Mouse (Mus musculus): ENCODE measurements around the gene Ccdc188. TPM values are rescaled to one million over a fixed set of nuclear protein-coding genes. Genes with fewer than 3 reads are reported as not detected.

Ccdc188 gene
- polyA plus RNA-seq, 1 experiment from 2014 or later: not detected

DNA sequence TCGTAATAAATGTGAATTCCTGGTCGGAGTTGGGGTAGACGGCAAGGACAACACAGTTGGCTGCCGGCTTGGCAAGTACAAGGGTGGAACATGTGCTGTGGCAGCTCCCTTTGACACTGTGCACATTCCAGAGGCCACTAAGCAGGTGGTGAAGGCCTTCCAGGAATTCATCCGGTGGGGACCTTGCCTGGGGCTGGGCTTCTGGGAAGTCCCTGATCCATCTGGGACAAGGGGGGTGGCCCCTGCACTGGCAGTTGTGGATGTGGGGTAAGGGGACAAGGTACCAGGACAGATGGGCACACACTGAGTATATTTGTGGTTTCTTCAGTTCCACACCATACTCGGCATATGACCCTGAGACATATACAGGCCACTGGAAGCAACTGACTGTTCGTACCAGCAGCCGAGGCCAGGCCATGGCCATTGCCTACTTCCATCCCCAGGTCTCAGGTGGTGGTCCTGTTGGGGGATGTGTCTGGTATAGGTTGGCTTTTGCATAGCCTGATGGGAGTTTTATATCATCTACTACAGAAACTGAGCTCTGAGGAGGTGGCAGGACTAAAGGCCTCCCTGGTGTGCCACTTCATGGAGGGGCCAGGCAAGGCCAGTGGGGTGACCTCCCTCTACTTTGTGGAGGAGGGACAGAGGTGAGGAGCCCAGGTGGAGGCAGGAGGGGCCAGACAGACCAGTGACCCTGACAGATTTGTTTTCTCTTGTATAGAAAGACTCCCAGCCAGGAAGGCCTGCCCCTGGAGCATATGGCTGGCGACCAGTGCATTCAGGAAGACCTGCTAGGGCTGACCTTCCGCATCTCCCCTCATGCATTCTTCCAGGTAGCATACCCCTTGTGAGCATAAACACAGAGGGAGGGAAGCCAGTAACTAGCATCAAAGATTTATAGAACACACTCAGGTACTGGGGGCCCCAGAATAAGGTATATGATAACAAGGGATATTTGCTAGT is 33.4 kb downstream of the Ccdc188 start:
- no peak overlapping the region for H3K27ac ChIP-seq (ENCODE audit: low read length)
- peaks cover 32% of the 10 kb centered on the region for H3K4me1 ChIP-seq (ENCODE audit: control insufficient read depth, low read depth, low read length)
- no peak overlapping the region for H3K4me3 ChIP-seq (ENCODE audit: low read depth, low read length)
- ATAC-seq (ENCODE audit: low read depth): no peak
- peaks cover 45% of the 10 kb centered on the region for H3K36me3 ChIP-seq (ENCODE audit: control insufficient read depth, insufficient read depth)
- peak overlapping the region; percentile 90 for H3K9ac ChIP-seq (ENCODE audit: low read depth, low read length)
- peak overlapping the region; percentile 97 for H3K4me2 ChIP-seq (ENCODE audit: low read depth, low read length)
- WGBS (ENCODE audit: insufficient replicate concordance): 72% methylated on average over 10 of the region's 10 CpGs
- H3K27me3 ChIP-seq (ENCODE audit: control insufficient read depth, insufficient read depth, low read depth, low read length): no peaks in the 10 kb centered on the region
- no peaks in the 10 kb centered on the region for H3K9me3 ChIP-seq (replicated peaks; ENCODE audit: control insufficient read depth, low read length)

DNA sequence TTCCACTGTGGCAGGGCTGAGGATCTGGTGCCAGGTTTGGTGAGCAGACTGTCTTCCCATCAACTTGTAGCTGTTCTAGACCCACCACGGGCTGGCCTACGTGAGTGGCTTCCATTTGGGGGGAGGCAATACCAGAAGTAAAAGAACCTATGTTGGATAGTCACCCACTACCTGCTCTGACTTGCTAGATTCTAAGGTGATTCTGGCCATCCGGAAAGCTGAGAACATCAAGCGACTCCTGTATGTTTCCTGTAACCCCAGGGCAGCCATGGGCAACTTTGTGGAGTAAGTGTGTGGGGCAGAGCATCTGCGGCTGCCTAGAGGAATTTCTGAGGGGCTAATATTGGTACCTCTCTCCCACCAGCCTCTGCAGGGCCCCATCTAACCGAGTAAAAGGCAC is 35.1 kb downstream of the Ccdc188 start:
- Histone ChIP-seq H3K4me1 (ENCODE audit: control insufficient read depth, low read depth, low read length) (peaks cover 24% of the 10 kb centered on the region), H3K36me3 (ENCODE audit: control insufficient read depth, insufficient read depth) (peaks cover 61% of the 10 kb centered on the region), H3K4me3 (ENCODE audit: low read depth, low read length) (no peak overlapping the region), H3K27me3 (ENCODE audit: control insufficient read depth, insufficient read depth, low read depth, low read length) (no peaks in the 10 kb centered on the region), H3K27ac (ENCODE audit: low read length) (no peak overlapping the region), H3K4me2 (ENCODE audit: low read depth, low read length) (no peak overlapping the region), H3K9me3 (replicated peaks; ENCODE audit: control insufficient read depth, low read length) (no peaks in the 10 kb centered on the region), H3K9ac (ENCODE audit: low read depth, low read length) (no peak overlapping the region)
- no peak for ATAC-seq (ENCODE audit: low read depth)
- WGBS (ENCODE audit: insufficient replicate concordance): 77% methylated on average over 6 of the region's 6 CpGs

DNA sequence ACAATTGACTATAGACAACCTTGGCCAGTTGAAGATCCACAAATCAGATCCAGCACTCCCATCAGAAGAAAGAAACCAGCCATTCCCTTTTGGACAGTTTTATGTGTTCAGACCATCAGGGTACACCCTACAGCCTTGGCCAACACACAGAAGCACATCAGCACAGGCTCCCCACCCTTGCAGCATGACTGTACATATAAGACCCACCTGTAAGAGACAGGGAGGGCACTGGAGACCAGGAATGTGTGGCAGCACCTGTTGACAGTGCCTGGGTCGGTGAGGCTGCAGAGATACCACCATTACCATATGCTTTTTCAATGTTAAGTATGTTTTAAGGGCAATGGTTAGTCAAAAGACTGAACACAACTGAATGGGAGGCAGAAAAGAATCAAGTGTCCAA is 36.2 kb downstream of the Ccdc188 start:
- Histone ChIP-seq H3K27me3 (ENCODE audit: control insufficient read depth, insufficient read depth, low read depth, low read length) (no peaks in the 10 kb centered on the region), H3K9me3 (replicated peaks; ENCODE audit: control insufficient read depth, low read length) (no peaks in the 10 kb centered on the region), H3K4me2 (ENCODE audit: low read depth, low read length) (no peak overlapping the region), H3K36me3 (ENCODE audit: control insufficient read depth, insufficient read depth) (peaks cover 70% of the 10 kb centered on the region), H3K4me1 (ENCODE audit: control insufficient read depth, low read depth, low read length) (peaks cover 24% of the 10 kb centered on the region), H3K4me3 (ENCODE audit: low read depth, low read length) (no peak overlapping the region), H3K27ac (ENCODE audit: low read length) (no peak overlapping the region), H3K9ac (ENCODE audit: low read depth, low read length) (no peak overlapping the region)
- no peak for ATAC-seq (ENCODE audit: low read depth)
- 74% methylated on average over 1 of the region's 1 CpGs for WGBS (ENCODE audit: insufficient replicate concordance)

DNA sequence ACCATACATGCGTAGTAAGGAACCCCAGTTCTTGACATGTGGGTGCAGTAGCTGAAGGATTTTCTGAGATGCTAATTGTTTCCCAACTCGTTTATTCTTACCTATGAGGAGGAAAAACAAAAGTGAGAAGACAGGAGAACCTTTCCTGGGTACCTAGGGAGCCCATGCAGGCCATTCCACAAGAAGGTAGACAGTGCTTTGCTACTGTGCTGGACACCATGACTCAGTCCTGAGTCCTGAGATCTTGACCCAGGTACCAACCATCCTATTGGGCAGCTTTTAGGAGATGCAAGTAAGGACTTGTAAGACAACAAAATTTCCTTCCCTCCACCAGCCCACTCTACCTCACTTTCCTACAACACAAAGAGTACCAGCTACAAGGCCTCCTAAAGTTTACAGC is 40.5 kb downstream of the Ccdc188 start, which contains the start of gene Gm49776:
TSS of gene Gm49776 (minus strand) at position 101 of the 400 bp plus-strand sequence.
- Histone ChIP-seq H3K4me1 (ENCODE audit: control insufficient read depth, low read depth, low read length) (no peaks in the 10 kb centered on the region), H3K27ac (ENCODE audit: low read length) (no peak within 1 kb of the TSS), H3K4me2 (ENCODE audit: low read depth, low read length) (no peak within 1 kb of the TSS), H3K9me3 (replicated peaks; ENCODE audit: control insufficient read depth, low read length) (no peaks in the 10 kb centered on the region), H3K4me3 (ENCODE audit: low read depth, low read length) (no peak within 1 kb of the TSS), H3K36me3 (ENCODE audit: control insufficient read depth, insufficient read depth) (peaks cover 81% of the 10 kb centered on the region), H3K27me3 (ENCODE audit: control insufficient read depth, insufficient read depth, low read depth, low read length) (no peaks in the 10 kb centered on the region), H3K9ac (ENCODE audit: low read depth, low read length) (no peak within 1 kb of the TSS)
- ATAC-seq (ENCODE audit: low read depth): no peak
- 81% methylated on average over 2 of the region's 2 CpGs for WGBS (ENCODE audit: insufficient replicate concordance)

DNA sequence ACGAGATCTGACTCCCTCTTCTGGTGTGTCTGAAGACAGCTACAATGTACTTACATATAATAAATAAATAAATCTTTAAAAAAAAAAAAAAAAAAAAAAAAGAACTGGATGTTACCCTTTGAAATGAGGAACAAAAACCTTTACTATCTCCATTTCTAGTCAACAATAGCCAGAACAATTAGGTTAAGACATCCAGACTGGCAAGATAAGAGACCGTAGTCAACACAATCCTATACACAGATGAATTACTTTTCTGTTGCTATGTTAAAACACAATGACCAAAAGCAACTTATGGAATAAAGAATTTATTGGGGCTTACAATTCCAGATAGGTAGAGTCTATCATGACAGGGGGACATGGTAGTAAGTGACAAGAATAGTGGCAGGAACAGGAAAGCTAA is 47.3 kb downstream of the Ccdc188 start:
- no peak overlapping the region for H3K9ac ChIP-seq (ENCODE audit: low read depth, low read length)
- no peak overlapping the region for H3K4me2 ChIP-seq (ENCODE audit: low read depth, low read length)
- WGBS (ENCODE audit: insufficient replicate concordance): 84% methylated on average over 2 of the region's 2 CpGs
- no peaks in the 10 kb centered on the region for H3K4me1 ChIP-seq (ENCODE audit: control insufficient read depth, low read depth, low read length)
- no peak for ATAC-seq (ENCODE audit: low read depth)
- peaks cover 64% of the 10 kb centered on the region for H3K36me3 ChIP-seq (ENCODE audit: control insufficient read depth, insufficient read depth)
- H3K9me3 ChIP-seq (replicated peaks; ENCODE audit: control insufficient read depth, low read length): no peaks in the 10 kb centered on the region
- H3K27me3 ChIP-seq (ENCODE audit: control insufficient read depth, insufficient read depth, low read depth, low read length): no peaks in the 10 kb centered on the region
- H3K27ac ChIP-seq (ENCODE audit: low read length): no peak overlapping the region
- no peak overlapping the region for H3K4me3 ChIP-seq (ENCODE audit: low read depth, low read length)

DNA sequence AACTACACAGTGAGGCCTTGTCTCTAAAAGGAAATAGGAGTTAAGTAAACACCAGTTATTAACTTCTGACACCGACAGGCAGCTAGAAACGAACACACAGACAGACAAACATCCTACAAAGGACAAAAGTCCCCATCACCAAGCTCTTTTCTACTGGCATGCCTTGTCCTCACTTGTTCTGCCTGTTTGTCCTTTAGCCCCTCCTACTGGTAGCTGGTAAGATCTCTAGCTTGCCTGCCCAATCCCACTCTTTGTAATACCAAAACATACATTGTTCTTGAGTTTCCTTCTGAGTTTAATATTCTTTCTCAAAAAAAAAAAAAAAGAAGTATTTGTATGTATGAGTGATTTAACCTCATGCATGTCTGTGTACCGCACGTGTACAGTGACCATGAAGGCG is 50.5 kb downstream of the Ccdc188 start:
- WGBS (ENCODE audit: insufficient replicate concordance): 85% methylated on average over 5 of the region's 5 CpGs
- H3K36me3 ChIP-seq (ENCODE audit: control insufficient read depth, insufficient read depth): peaks cover 69% of the 10 kb centered on the region

More for the DNA sequence above, 50.5 kb downstream of the Ccdc188 start:
- H3K4me1 ChIP-seq (ENCODE audit: control insufficient read depth, low read depth, low read length): no peaks in the 10 kb centered on the region
- no peak overlapping the region for H3K27ac ChIP-seq (ENCODE audit: low read length)
- no peak overlapping the region for H3K4me3 ChIP-seq (ENCODE audit: low read depth, low read length)
- no peaks in the 10 kb centered on the region for H3K9me3 ChIP-seq (replicated peaks; ENCODE audit: control insufficient read depth, low read length)
- no peaks in the 10 kb centered on the region for H3K27me3 ChIP-seq (ENCODE audit: control insufficient read depth, insufficient read depth, low read depth, low read length)
- H3K9ac ChIP-seq (ENCODE audit: low read depth, low read length): no peak overlapping the region
- no peak overlapping the region for H3K4me2 ChIP-seq (ENCODE audit: low read depth, low read length)
- no peak for ATAC-seq (ENCODE audit: low read depth)

Other genes with a start within 250 kb of the Ccdc188 start
- gene Vpreb2, start 237.5 kb upstream of the Ccdc188 start, polyA plus RNA-seq (2015; fragmentation: Nextera tagmentation; extraction: Ambion mirVana): 2.3 and 2.5 TPM in 2 replicates
- gene Dgcr6, start 165.0 kb upstream of the Ccdc188 start, polyA plus RNA-seq (2015; fragmentation: Nextera tagmentation; extraction: Ambion mirVana): 17.1 and 18.1 TPM in 2 replicates
- 2.2 and 2.3 TPM in 2 replicates for gene Prodh, start 127.7 kb upstream of the Ccdc188 start, polyA plus RNA-seq (2015; fragmentation: Nextera tagmentation; extraction: Ambion mirVana)
- 0.11 and 0.15 TPM in 2 replicates for gene Rtn4r, start 90.2 kb upstream of the Ccdc188 start, polyA plus RNA-seq (2015; fragmentation: Nextera tagmentation; extraction: Ambion mirVana)
- gene Zdhhc8, start 17.3 kb downstream of the Ccdc188 start, polyA plus RNA-seq (2015; fragmentation: Nextera tagmentation; extraction: Ambion mirVana): 0.63 and 0.79 TPM in 2 replicates
- 46.7 and 47.0 TPM in 2 replicates for gene Trmt2a, start 30.8 kb downstream of the Ccdc188 start, polyA plus RNA-seq (2015; fragmentation: Nextera tagmentation; extraction: Ambion mirVana)
- gene Ranbp1, start 30.9 kb downstream of the Ccdc188 start, polyA plus RNA-seq (2015; fragmentation: Nextera tagmentation; extraction: Ambion mirVana): 188 and 217 TPM in 2 replicates
- gene Gm49776, start 40.4 kb downstream of the Ccdc188 start, polyA plus RNA-seq (2015; fragmentation: Nextera tagmentation; extraction: Ambion mirVana): not detected in 2 replicates
- 10.5 and 11.3 TPM in 2 replicates for gene Dgcr8, start 71.4 kb downstream of the Ccdc188 start, polyA plus RNA-seq (2015; fragmentation: Nextera tagmentation; extraction: Ambion mirVana)
- gene Tango2, start 130.2 kb downstream of the Ccdc188 start, polyA plus RNA-seq (2015; fragmentation: Nextera tagmentation; extraction: Ambion mirVana): 52.1 and 54.7 TPM in 2 replicates
- gene Arvcf, start 130.3 kb downstream of the Ccdc188 start, polyA plus RNA-seq (2015; fragmentation: Nextera tagmentation; extraction: Ambion mirVana): 8.3 and 8.6 TPM in 2 replicates
- 98.3 and 106 TPM in 2 replicates for gene Txnrd2, start 208.5 kb downstream of the Ccdc188 start, polyA plus RNA-seq (2015; fragmentation: Nextera tagmentation; extraction: Ambion mirVana)
- gene Comt, start 209.0 kb downstream of the Ccdc188 start, polyA plus RNA-seq (2015; fragmentation: Nextera tagmentation; extraction: Ambion mirVana): 85.1 and 86.9 TPM in 2 replicates

Measured in liver, embryonic 16.5 days (tissue).